Mouse (Mus musculus) lung, postnatal 0 days (tissue): Measurements from ENCODE around the gene Kalrn.

Experiments
- CTCF ChIP-seq: IDR thresholded peaks from 2 replicates; pipeline ENCODE4 v1.5.1; 2016; ENCODE audit warnings: antibody characterized with exemption, mild to moderate bottlenecking
- EP300 ChIP-seq: IDR thresholded peaks from 2 replicates; pipeline ENCODE4 v1.6.1; 2016; ENCODE audit warnings: antibody characterized with exemption, mild to moderate bottlenecking, control low read depth

- TF ChIP-seq CTCF (no peak), EP300 (no peak)
Observed at GRCm38 (mm10) chr16:34089022-34089421, 484.3 kb downstream of the Kalrn start.
